Mouse (Mus musculus): ENCODE data around the gene Lmo3.

The Lmo3 gene

GRCm38 (mm10) chr6:138581734-138582505 lies at the start of gene Lmo3:
TSS of gene Lmo3 (minus strand) at chr6:138581968.
- no peak for DNase-seq (ENCODE audit: low read depth, low spot score)

GRCm38 (mm10) chr6:138620786-138621185 lies 39.0 kb upstream of the Lmo3 start:
- DNase-seq (ENCODE audit: low read depth, low spot score): no peak

GRCm38 (mm10) chr6:138618396-138618795 lies 36.6 kb upstream of the Lmo3 start:
- no peak for DNase-seq (ENCODE audit: low read depth, low spot score)

GRCm38 (mm10) chr6:138597016-138597415 lies 15.2 kb upstream of the Lmo3 start:
- no peak for DNase-seq (ENCODE audit: low read depth, low spot score)

GRCm38 (mm10) chr6:138595991-138596698 lies 14.4 kb upstream of the Lmo3 start:
- DNase-seq (ENCODE audit: low read depth, low spot score): no peak

GRCm38 (mm10) chr6:138583314-138583713 lies 1.5 kb upstream of the Lmo3 start:
- peak; percentile 52 for DNase-seq (ENCODE audit: low read depth, low spot score)

- no peak for DNase-seq (ENCODE audit: low read depth, low spot score)
Observed at GRCm38 (mm10) chr6:138582506-138583000, 785 bp upstream of the Lmo3 start.

GRCm38 (mm10) chr6:138580491-138581076 lies 1.2 kb downstream of the Lmo3 start:
- no peak for DNase-seq (ENCODE audit: low read depth, low spot score)

- no peak for DNase-seq (ENCODE audit: low read depth, low spot score)
Observed at GRCm38 (mm10) chr6:138563416-138563815, 18.4 kb downstream of the Lmo3 start.

GRCm38 (mm10) chr6:138552144-138552543 lies 29.6 kb downstream of the Lmo3 start:
- no peak for DNase-seq (ENCODE audit: low read depth, low spot score)

- no peak for DNase-seq (ENCODE audit: low read depth, low spot score)
Observed at GRCm38 (mm10) chr6:138534879-138535278, 46.9 kb downstream of the Lmo3 start.

- no peak for DNase-seq (ENCODE audit: low read depth, low spot score)
Observed at GRCm38 (mm10) chr6:138506642-138507041, 75.1 kb downstream of the Lmo3 start.

- no peak for DNase-seq (ENCODE audit: low read depth, low spot score)
Observed at GRCm38 (mm10) chr6:138503946-138504345, 77.8 kb downstream of the Lmo3 start.

- DNase-seq (ENCODE audit: low read depth, low spot score): no peak
Observed at GRCm38 (mm10) chr6:138482834-138483233, 98.9 kb downstream of the Lmo3 start.

GRCm38 (mm10) chr6:138477611-138478010 lies 104.2 kb downstream of the Lmo3 start:
- peak; percentile 79 for DNase-seq (ENCODE audit: low read depth, low spot score)

GRCm38 (mm10) chr6:138469204-138469603 lies 112.6 kb downstream of the Lmo3 start:
- no peak for DNase-seq (ENCODE audit: low read depth, low spot score)

- DNase-seq (ENCODE audit: low read depth, low spot score): no peak
Observed at GRCm38 (mm10) chr6:138444515-138445048, 137.2 kb downstream of the Lmo3 start.

GRCm38 (mm10) chr6:138437351-138437750 lies 144.4 kb downstream of the Lmo3 start:
- DNase-seq (ENCODE audit: low read depth, low spot score): no peak

- no peak for DNase-seq (ENCODE audit: low read depth, low spot score)
Observed at GRCm38 (mm10) chr6:138436813-138437212, 145.0 kb downstream of the Lmo3 start.

- no peak for DNase-seq (ENCODE audit: low read depth, low spot score)
Observed at GRCm38 (mm10) chr6:138427394-138427793, 154.4 kb downstream of the Lmo3 start.

GRCm38 (mm10) chr6:138426894-138427293 lies 154.9 kb downstream of the Lmo3 start:
- no peak for DNase-seq (ENCODE audit: low read depth, low spot score)

Measured in mesoderm, embryonic 11.5 days (tissue).